Mouse (Mus musculus) cerebellum, adult 2 months (tissue): ENCODE measurements at regions not wholly inside any gene's neighbourhood (a gene's known extent, or its start where the extent isn't known, plus 50 kb on each side); places are given as distances from the start of the nearest gene placed in this dataset.

ENCODE experiments used
- CTCF ChIP-seq: fragments of 200-500 bp; IDR thresholded peaks from 2 replicates; pipeline ENCODE4 v1.5.1; 2011; ENCODE audit warnings: low read depth, mild to moderate bottlenecking, control low read depth, low read length, moderate library complexity, borderline replicate concordance; ENCODE audit not compliant: insufficient read depth
- POLR2A ChIP-seq: fragments of 200-500 bp; IDR thresholded peaks from 2 replicates; pipeline ENCODE4 v1.6.1; 2011; ENCODE audit warnings: low read length, control low read depth, borderline replicate concordance; ENCODE audit not compliant: insufficient read depth

GRCm38 (mm10) chr7:69554776-69555175 lies 805.7 kb upstream of the Arrdc4 start:
- TF ChIP-seq CTCF: no peak
- no peak for TF ChIP-seq POLR2A
